Mouse (Mus musculus) embryonic facial prominence, embryonic 13.5 days (tissue): ENCODE measurements around the gene Sgip1. TPM values are rescaled to one million over a fixed set of nuclear protein-coding genes. Genes with fewer than 3 reads are reported as not detected.

Source experiments
- ATAC-seq: fragments of 200-750 bp; cut with Nextera tagmentation; 2 replicates; pipeline ENCODE4 v1.8.0; 2017; ENCODE audit warnings: low read depth; ENCODE audit not compliant: insufficient number of reproducible peaks, insufficient read depth, low FRiP score, low TSS enrichment
- H3K27ac ChIP-seq: fragments of 300-500 bp; sonication (generic); 2 replicates; pipeline ENCODE4 v1.5.1; 2015; ENCODE audit warnings: moderate library complexity, mild to moderate bottlenecking, inconsistent platforms
- H3K27me3 ChIP-seq: fragments of 300-500 bp; sonication (generic); 2 replicates; pipeline ENCODE4 v1.6.1; 2015; ENCODE audit warnings: mild to moderate bottlenecking, inconsistent platforms
- H3K36me3 ChIP-seq: fragments of 300-500 bp; sonication (generic); 2 replicates; pipeline ENCODE4 v1.6.1; 2015; ENCODE audit warnings: mild to moderate bottlenecking, inconsistent platforms
- H3K4me1 ChIP-seq: fragments of 300-500 bp; sonication (generic); 2 replicates; pipeline ENCODE4 v1.6.1; 2015; ENCODE audit warnings: inconsistent platforms
- H3K4me2 ChIP-seq: fragments of 300-500 bp; sonication (generic); 2 replicates; pipeline ENCODE4 v1.6.1; 2015; ENCODE audit warnings: moderate library complexity, mild to moderate bottlenecking, inconsistent platforms
- H3K4me3 ChIP-seq: fragments of 300-500 bp; sonication (generic); 2 replicates; pipeline ENCODE4 v1.5.1; 2015; ENCODE audit warnings: mild to moderate bottlenecking, inconsistent platforms
- H3K9ac ChIP-seq: fragments of 300-500 bp; sonication (generic); 2 replicates; pipeline ENCODE4 v1.6.1; 2015; ENCODE audit warnings: mild to moderate bottlenecking, inconsistent platforms
- H3K9me3 ChIP-seq: fragments of 300-500 bp; sonication (generic); 2 replicates; pipeline ENCODE4 v1.6.1; 2016; ENCODE audit warnings: inconsistent platforms
- WGBS: fragments of 180-500 bp; shearing (Covaris S2); methylation state at CpG from one replicate; pipeline ENCODE4 v1.1.7; 2015; ENCODE audit warnings: mixed read lengths; 5-methylcytosine and 5-hydroxymethylcytosine counted together
- polyA plus RNA-seq: library from polyadenylated mRNA; unstranded; fragments of >200 nt; fragmentation: Nextera tagmentation; extraction: Ambion mirVana; gene quantifications from 2 replicates; pipeline ENCODE4 v1.2.1, GENCODE M21; 2015

The Sgip1 gene
- polyA plus RNA-seq, 1 experiment from 2014 or later: 13.0 TPM

DNA sequence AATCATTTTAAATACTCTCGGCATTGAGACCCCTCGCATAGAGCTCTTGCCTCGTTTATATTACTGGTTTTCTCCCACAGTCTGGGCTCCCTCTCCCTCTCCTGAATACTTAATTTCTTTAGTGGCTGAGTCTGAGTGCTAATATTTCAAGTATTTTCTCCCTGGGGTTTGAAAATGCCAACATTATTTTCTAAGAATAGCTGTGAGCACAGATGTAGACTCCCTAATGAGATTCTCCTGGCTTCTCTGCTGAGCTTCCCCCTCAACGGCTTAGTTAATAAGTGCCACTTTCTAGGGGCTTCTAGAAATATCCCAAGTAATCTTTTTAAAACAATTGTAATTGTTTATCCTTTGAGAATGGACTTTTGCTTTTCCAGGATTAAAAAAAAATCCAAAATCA, 130.2 kb downstream of the Sgip1 start:
- ATAC-seq: no peak
- 76% methylated on average over 4 of the region's 4 CpGs for WGBS

DNA sequence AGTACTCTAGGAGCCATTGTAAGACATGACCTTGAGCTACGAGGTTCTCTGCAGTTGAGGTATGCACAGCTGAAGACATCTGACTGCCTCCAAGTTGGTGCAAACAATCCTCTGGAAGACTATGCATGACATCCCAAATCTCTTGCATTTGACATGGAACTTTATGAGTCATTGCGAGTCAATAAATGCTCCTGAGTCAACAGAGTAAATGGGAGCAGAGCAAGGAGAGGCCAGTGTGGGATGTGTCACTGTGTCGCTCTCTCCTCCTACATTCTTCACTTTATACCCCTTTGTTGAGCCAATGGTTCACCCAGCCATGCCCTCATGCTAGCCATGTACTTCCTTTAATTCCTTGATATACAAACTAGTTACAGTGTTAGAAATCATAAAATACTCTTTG, 142.0 kb downstream of the Sgip1 start:
- H3K36me3 ChIP-seq: no peaks in the 10 kb centered on the region
- H3K27me3 ChIP-seq: no peaks in the 10 kb centered on the region
- no peak overlapping the region for H3K27ac ChIP-seq
- no peaks in the 10 kb centered on the region for H3K9me3 ChIP-seq
- H3K4me1 ChIP-seq: no peaks in the 10 kb centered on the region
- H3K4me2 ChIP-seq: no peak overlapping the region
- no peak overlapping the region for H3K9ac ChIP-seq
- no peak overlapping the region for H3K4me3 ChIP-seq
- ATAC-seq: no peak
- WGBS: 95% methylated on average over 3 of the region's 3 CpGs

More for the DNA sequence above, 130.2 kb downstream of the Sgip1 start:
- Histone ChIP-seq H3K36me3 (peaks cover 8% of the 10 kb centered on the region; the same call in 1 of the 2 replicates), H3K4me1 (no peaks in the 10 kb centered on the region), H3K4me2 (no peak overlapping the region), H3K9ac (no peak overlapping the region), H3K27me3 (no peaks in the 10 kb centered on the region), H3K4me3 (no peak overlapping the region), H3K9me3 (no peaks in the 10 kb centered on the region), H3K27ac (no peak overlapping the region)

DNA sequence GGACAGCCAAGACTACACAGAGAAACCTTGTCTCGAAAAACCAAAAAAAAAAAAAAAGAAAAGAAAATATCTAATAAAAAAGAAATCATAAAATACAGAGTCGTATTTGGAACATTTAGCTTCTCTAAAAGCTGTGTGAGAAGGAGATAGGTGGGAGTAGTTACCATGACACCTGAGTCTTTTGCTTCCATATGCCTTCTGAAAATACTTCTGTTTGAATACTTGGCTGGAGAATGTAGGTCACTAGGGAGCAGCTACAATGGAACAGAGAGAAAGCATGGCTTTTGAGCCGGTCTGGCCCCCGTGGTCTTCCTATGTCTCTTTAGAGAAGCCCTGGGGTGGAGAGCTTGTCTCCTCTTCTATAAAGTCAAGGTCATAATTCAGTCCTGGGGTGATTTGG, 143.1 kb downstream of the Sgip1 start:
- Histone ChIP-seq H3K27me3 (no peaks in the 10 kb centered on the region), H3K4me3 (no peak overlapping the region), H3K9ac (no peak overlapping the region), H3K4me2 (no peak overlapping the region), H3K27ac (no peak overlapping the region), H3K4me1 (no peaks in the 10 kb centered on the region), H3K9me3 (no peaks in the 10 kb centered on the region), H3K36me3 (no peaks in the 10 kb centered on the region)
- ATAC-seq: no peak
- 94% methylated on average over 4 of the region's 4 CpGs for WGBS

DNA sequence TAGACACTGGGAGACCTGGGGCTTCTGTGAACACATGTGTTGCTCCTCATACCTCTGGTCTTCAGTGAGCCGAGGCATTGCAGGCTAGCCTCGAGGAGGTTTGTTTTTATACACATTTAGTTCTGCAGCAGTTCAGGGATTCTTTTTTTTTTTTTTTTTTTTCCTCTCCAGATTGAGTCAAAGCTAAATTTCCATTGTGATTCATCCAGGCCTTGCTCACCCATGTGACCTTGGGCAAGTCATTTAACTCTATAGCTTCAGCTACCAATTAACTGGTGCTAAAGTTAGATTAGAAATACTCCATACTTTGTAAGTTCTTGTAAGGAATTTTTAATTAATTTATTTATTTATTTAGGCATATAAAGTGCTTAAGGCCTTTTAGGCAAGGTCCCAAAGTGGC, 145.4 kb downstream of the Sgip1 start:
- H3K9me3 ChIP-seq: no peaks in the 10 kb centered on the region
- no peak overlapping the region for H3K9ac ChIP-seq
- H3K27me3 ChIP-seq: no peaks in the 10 kb centered on the region
- no peak overlapping the region for H3K4me2 ChIP-seq
- no peak overlapping the region for H3K4me3 ChIP-seq
- H3K27ac ChIP-seq: no peak overlapping the region
- no peak for ATAC-seq
- no peaks in the 10 kb centered on the region for H3K36me3 ChIP-seq
- WGBS: 68% methylated on average over 2 of the region's 2 CpGs
- H3K4me1 ChIP-seq: no peaks in the 10 kb centered on the region

DNA sequence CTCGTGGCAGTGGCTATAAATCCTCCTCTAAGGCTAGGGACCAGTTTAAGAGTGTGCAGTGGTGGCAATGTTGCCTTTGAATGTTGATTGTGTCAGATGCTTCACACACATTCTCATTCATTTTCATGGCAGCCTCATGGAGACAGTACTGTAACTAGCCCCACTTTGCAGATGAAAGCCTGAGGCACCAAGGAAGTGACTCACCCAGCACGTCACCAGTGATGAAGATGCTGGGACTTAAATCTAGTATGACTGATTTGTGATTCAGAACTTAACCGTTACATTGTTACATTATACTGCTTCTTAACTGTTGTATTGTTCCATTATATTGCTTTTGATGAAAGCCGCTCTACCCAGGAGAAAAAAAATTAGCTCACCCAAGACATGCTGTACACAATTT, 145.8 kb downstream of the Sgip1 start:
- no peak overlapping the region for H3K4me2 ChIP-seq
- no peaks in the 10 kb centered on the region for H3K4me1 ChIP-seq
- no peaks in the 10 kb centered on the region for H3K27me3 ChIP-seq
- no peaks in the 10 kb centered on the region for H3K9me3 ChIP-seq
- H3K36me3 ChIP-seq: no peaks in the 10 kb centered on the region
- WGBS: 89% methylated on average over 4 of the region's 4 CpGs
- no peak overlapping the region for H3K27ac ChIP-seq
- ATAC-seq: no peak
- H3K9ac ChIP-seq: no peak overlapping the region
- H3K4me3 ChIP-seq: no peak overlapping the region

DNA sequence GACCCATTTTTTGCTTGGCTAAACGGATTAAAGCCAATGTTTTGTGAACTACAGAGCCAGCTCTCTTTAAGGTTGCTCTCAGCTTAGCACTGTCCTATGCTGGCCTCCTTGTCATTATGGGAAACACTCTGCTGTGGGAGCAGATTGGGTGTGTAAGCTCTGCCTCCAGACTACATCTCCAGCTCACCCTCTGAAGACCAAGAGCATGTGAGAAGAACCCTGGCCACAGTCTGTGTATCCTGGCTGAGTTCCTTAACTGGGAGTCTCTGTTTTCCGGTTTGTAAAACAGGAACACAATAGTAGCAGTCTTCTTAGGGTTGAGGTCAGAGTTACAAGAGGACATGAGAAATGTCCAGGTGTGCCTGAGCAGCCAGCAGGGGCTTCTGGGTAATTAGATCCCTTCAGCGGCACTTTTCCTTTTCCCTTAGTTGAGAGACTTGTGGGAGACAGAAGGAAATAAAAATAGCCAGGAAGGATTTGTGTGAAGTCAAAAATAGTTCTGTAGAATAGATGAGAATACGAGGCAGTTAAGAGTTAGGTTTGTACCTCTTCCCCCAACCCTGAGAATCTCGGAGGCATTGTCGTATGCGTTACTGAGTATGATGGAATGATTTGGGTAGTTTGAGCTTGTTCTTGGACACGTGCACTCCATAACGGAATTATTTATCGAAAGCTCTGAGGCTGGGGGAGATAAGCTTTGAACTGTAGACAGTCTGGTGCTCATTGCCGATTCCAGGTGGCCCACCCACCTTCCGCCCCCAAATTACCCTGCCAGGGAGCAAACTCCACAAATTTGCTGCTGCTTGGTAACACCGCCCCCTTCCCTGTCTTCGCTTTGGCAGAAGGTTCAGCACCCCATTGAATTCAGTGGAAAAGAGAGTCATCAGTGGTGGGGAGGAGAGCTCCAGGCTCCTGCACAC, 146.9 kb downstream of the Sgip1 start:
- no peaks in the 10 kb centered on the region for H3K9me3 ChIP-seq
- WGBS: 81% methylated on average over 14 of the region's 14 CpGs
- no peak overlapping the region for H3K9ac ChIP-seq
- ATAC-seq: no peak
- H3K27me3 ChIP-seq: no peaks in the 10 kb centered on the region
- H3K27ac ChIP-seq: no peak overlapping the region
- no peak overlapping the region for H3K4me3 ChIP-seq
- H3K4me2 ChIP-seq: no peak overlapping the region
- H3K4me1 ChIP-seq: no peaks in the 10 kb centered on the region
- H3K36me3 ChIP-seq: no peaks in the 10 kb centered on the region

DNA sequence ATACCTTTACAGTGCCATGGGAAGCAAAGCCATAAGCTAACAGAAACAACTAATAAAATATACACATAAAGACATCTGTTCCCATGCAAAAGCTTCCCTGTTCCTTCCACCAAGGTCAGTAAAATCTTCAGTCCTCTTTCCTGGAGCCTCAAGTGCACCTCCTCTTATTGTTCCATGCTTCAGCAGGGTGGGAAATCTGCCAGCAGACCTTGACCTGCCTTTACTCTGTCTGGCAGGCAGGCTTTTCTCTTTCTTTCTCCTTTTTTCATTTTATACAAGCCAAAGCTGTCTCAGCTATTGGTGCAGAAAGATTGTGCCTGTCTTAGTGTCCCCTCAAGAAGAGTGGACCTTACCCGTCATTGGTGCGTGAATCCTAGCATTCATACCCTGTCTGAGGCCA, 154.8 kb downstream of the Sgip1 start:
- peaks cover 6% of the 10 kb centered on the region; the same call in 1 of the 2 replicates for H3K9me3 ChIP-seq
- H3K4me1 ChIP-seq: no peaks in the 10 kb centered on the region
- no peak overlapping the region for H3K4me3 ChIP-seq
- 98% methylated on average over 2 of the region's 2 CpGs for WGBS
- no peaks in the 10 kb centered on the region for H3K27me3 ChIP-seq
- no peak overlapping the region for H3K9ac ChIP-seq
- no peaks in the 10 kb centered on the region for H3K36me3 ChIP-seq
- no peak overlapping the region for H3K27ac ChIP-seq
- no peak for ATAC-seq
- no peak overlapping the region for H3K4me2 ChIP-seq

DNA sequence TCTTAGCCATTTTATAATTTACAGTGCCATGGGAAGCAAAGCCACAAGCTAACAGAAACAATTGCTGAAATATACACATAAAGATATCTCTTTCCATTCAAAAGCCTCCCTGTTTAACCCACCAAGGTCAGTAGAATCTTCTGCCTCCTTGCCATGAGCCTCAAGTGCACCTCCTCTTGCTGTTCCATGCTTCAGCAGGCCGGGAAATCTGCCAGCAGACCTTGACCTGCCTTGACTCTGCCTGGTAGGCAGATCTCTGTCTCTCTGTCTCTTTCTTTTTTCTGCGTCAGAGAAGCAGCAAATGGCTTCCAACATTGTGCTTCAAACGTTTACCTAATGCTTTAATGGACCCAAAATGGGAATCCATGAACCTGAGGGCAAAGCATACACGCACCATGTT, 157.9 kb downstream of the Sgip1 start:
- 74% methylated on average over 4 of the region's 4 CpGs for WGBS
- H3K27ac ChIP-seq: no peak overlapping the region
- H3K4me3 ChIP-seq: no peak overlapping the region
- no peaks in the 10 kb centered on the region for H3K27me3 ChIP-seq
- H3K4me2 ChIP-seq: no peak overlapping the region
- ATAC-seq: no peak
- peaks cover 6% of the 10 kb centered on the region; the same call in 1 of the 2 replicates for H3K9me3 ChIP-seq
- H3K4me1 ChIP-seq: no peaks in the 10 kb centered on the region
- no peaks in the 10 kb centered on the region for H3K36me3 ChIP-seq
- H3K9ac ChIP-seq: no peak overlapping the region

DNA sequence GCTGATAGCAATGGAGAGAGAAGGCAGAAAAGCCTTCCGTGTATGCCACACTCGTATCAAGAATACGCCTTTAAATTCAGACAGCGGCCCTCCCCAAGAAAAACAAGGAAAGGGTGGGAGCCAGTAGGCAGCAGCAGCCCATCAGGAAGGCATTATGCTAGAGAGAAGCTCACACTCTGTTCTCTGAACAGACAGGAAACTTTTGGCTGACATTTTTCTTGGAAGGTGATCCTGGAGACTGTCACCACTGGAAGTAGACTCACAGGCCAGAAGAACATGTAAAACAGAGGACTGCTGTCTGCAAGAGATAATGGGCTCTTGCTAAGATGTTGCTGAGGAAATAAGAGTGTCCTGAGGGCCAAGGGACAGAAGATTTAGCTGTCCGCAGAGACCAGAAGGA, 158.6 kb downstream of the Sgip1 start:
- H3K36me3 ChIP-seq: no peaks in the 10 kb centered on the region
- no peaks in the 10 kb centered on the region for H3K27me3 ChIP-seq
- no peak overlapping the region for H3K4me3 ChIP-seq
- no peak for ATAC-seq
- H3K4me1 ChIP-seq: no peaks in the 10 kb centered on the region
- WGBS: 85% methylated on average over 5 of the region's 5 CpGs
- H3K4me2 ChIP-seq: no peak overlapping the region
- H3K9me3 ChIP-seq: peaks cover 6% of the 10 kb centered on the region; the same call in 1 of the 2 replicates
- no peak overlapping the region for H3K9ac ChIP-seq
- no peak overlapping the region; the same call in 1 of the 2 replicates for H3K27ac ChIP-seq

DNA sequence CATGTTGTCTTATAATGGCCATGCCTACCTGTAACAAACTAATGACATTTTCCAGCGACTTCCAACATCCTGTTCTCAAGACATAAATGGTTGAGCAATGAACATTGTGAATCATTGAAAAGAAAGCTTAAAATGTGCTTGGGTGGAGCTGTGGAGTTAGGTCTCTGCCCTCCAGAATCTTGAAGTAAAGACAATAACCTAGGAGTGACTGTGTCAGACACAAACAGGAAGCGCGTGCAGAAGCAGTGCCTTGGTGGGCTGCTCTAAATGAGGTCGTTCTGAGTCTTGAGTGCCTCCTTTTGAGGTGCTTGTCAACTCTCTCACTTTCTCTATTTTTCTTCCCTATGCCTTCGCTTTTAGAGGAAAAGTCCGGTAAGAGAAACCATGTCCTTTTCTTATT, 159.1 kb downstream of the Sgip1 start:
- no peak overlapping the region for H3K9ac ChIP-seq
- H3K9me3 ChIP-seq: peaks cover 6% of the 10 kb centered on the region; the same call in 1 of the 2 replicates
- no peaks in the 10 kb centered on the region for H3K36me3 ChIP-seq
- no peaks in the 10 kb centered on the region for H3K4me1 ChIP-seq
- no peak overlapping the region for H3K27ac ChIP-seq
- no peak overlapping the region for H3K4me3 ChIP-seq
- no peaks in the 10 kb centered on the region for H3K27me3 ChIP-seq
- no peak for ATAC-seq
- WGBS: 87% methylated on average over 6 of the region's 6 CpGs
- H3K4me2 ChIP-seq: no peak overlapping the region

DNA sequence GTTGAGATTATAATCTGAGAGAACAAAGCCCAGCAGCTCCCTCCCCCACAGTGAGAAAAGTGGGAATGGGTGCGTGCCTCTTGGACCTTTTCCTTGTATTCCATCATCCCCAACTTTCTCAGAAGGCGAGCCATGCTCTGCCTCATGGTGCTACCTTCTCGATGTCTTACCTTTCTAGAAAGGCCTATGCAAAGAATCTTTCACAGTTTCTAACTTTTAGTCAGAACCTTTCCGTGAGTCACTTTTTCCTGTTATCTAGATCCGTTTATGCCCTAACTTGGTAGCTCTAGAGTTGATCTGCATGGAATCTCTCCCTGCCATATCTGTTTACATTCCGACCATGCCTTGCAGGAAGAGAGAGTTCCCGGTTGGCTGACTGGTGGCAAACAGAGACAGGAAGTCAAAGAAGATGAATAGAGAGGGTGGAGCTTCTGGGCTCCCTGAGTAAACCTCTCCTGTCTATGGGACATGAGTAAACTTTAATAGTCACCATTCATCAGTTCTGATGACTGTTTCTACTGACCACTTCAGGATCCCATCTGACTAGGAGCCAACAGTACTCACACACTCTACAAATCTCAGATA, 166.8 kb downstream of the Sgip1 start:
- H3K4me1 ChIP-seq: 0 out of 2 replicates have a peak, but pooled peaks cover 2% of the 10 kb centered on the region
- no peak for ATAC-seq
- no peak overlapping the region for H3K9ac ChIP-seq
- H3K4me3 ChIP-seq: no peak overlapping the region
- no peak overlapping the region for H3K4me2 ChIP-seq
- H3K9me3 ChIP-seq: no peaks in the 10 kb centered on the region
- no peak overlapping the region for H3K27ac ChIP-seq
- H3K36me3 ChIP-seq: no peaks in the 10 kb centered on the region
- WGBS: 74% methylated on average over 7 of the region's 7 CpGs
- no peaks in the 10 kb centered on the region for H3K27me3 ChIP-seq

DNA sequence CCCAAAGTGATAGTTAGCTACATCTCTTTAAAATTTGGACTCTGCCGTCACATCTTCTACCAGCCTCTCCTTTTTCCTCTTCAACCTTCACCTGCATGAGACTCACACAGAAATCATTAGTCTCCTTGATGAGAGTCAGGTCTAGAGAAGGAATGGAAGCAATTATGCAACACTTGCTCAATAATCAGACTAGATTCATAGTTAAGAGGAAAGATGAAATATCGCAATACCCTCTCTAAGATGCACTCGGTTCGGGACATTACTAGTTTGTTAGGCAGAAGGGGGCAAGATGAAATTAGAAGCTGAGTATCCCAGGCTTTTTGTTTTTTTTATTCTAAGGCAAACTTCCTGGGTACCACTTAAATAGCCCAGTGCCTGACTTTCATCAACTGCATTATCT, 169.1 kb downstream of the Sgip1 start:
- H3K4me1 ChIP-seq: 0 out of 2 replicates have a peak, but pooled peaks cover 2% of the 10 kb centered on the region
- H3K27me3 ChIP-seq: no peaks in the 10 kb centered on the region
- 81% methylated on average over 4 of the region's 4 CpGs for WGBS
- no peaks in the 10 kb centered on the region for H3K36me3 ChIP-seq
- ATAC-seq: no peak
- no peak overlapping the region for H3K4me3 ChIP-seq
- H3K9me3 ChIP-seq: no peaks in the 10 kb centered on the region
- H3K9ac ChIP-seq: no peak overlapping the region
- no peak overlapping the region for H3K27ac ChIP-seq
- no peak overlapping the region for H3K4me2 ChIP-seq
